Mouse (Mus musculus) ES-E14 (cell line): ENCODE measurements around the gene Lrrc29.

Source experiments
- CHD2 ChIP-seq: IDR thresholded peaks from 2 replicates; pipeline ENCODE4 v1.6.1; 2014; ENCODE audit warnings: mild to moderate bottlenecking, low read depth, low read length, inconsistent platforms
- HCFC1 ChIP-seq: IDR thresholded peaks from 2 replicates; pipeline ENCODE4 v1.6.1; 2012; ENCODE audit warnings: low read length, inconsistent platforms, borderline replicate concordance; ENCODE audit not compliant: insufficient read depth
- MAFK ChIP-seq: IDR thresholded peaks from 2 replicates; pipeline ENCODE4 v1.6.1; 2014; ENCODE audit warnings: mild to moderate bottlenecking, low read depth, low read length, inconsistent platforms; ENCODE audit not compliant: insufficient read depth
- ZNF384 ChIP-seq: IDR thresholded peaks from 2 replicates; pipeline ENCODE4 v1.6.1; 2012; ENCODE audit warnings: low read depth, low read length, inconsistent platforms

GRCm38 (mm10) chr8:105269461-105269947 lies 56.6 kb downstream of the Lrrc29 start, which contains the start of gene Hsf4:
- no peak for TF ChIP-seq CHD2
- no peak for TF ChIP-seq HCFC1
- no peak for TF ChIP-seq MAFK
- TF ChIP-seq ZNF384: no peak
